Mouse (Mus musculus) heart, embryonic 14.5 days (tissue): ENCODE results near the gene Mrpl54. TPM values are rescaled to one million over a fixed set of nuclear protein-coding genes. Genes with fewer than 3 reads are reported as not detected.
A peak's percentile ranks its signal among the peaks of the same experiment; 100 is the strongest.

Experiments used
- ATAC-seq: fragments of 200-750 bp; cut with Nextera tagmentation; 2 replicates; pipeline ENCODE4 v1.8.0; 2017; ENCODE audit warnings: low read depth, moderate TSS enrichment; ENCODE audit not compliant: insufficient number of reproducible peaks, insufficient read depth, low FRiP score
- H3K27ac ChIP-seq, 2 experiments: fragments of 200-500 bp in 1 of 2; fragments of 300-500 bp in 1 of 2; sonication (generic) in 1 of 2; replicated peaks in 1 of 2; 2 replicates each; pipeline ENCODE4 v1.5.1; 2012 to 2014; ENCODE audit warnings: low read depth in 2 of 2, low read length in 2 of 2, control low read depth in 1 of 2, mild to moderate bottlenecking in 1 of 2, mixed read lengths in 1 of 2; ENCODE audit not compliant: control insufficient read depth in 1 of 2, insufficient read depth in 1 of 2
- H3K27me3 ChIP-seq: fragments of 300-500 bp; sonication (generic); 2 replicates; pipeline ENCODE4 v1.6.1; 2014; ENCODE audit warnings: mild to moderate bottlenecking, low read length, control low read depth; ENCODE audit not compliant: control insufficient read depth, insufficient read depth
- H3K36me3 ChIP-seq: fragments of 300-500 bp; sonication (generic); 2 replicates; pipeline ENCODE4 v1.6.1; 2014; ENCODE audit warnings: mild to moderate bottlenecking, control low read depth, low read length, mixed read lengths; ENCODE audit not compliant: control insufficient read depth, insufficient read depth
- H3K4me1 ChIP-seq, 2 experiments: fragments of 200-500 bp in 1 of 2; fragments of 300-500 bp in 1 of 2; sonication (generic) in 1 of 2; 2 replicates each; pipeline ENCODE4 v1.6.1; 2012 to 2014; ENCODE audit warnings: low read length in 2 of 2, control low read depth in 1 of 2, mixed read lengths in 1 of 2; ENCODE audit not compliant: control insufficient read depth in 2 of 2, insufficient read depth in 2 of 2
- H3K4me2 ChIP-seq: fragments of 300-500 bp; sonication (generic); 2 replicates; pipeline ENCODE4 v1.6.1; 2014; ENCODE audit warnings: mild to moderate bottlenecking, low read length
- H3K4me3 ChIP-seq, 2 experiments: fragments of 200-500 bp in 1 of 2; fragments of 300-500 bp in 1 of 2; sonication (generic) in 1 of 2; 2 replicates each; pipeline ENCODE4 v1.5.1; 2012 to 2014; ENCODE audit warnings: low read length in 2 of 2, mild to moderate bottlenecking in 2 of 2, control low read depth in 1 of 2, low read depth in 1 of 2, moderate library complexity in 1 of 2; ENCODE audit not compliant: control insufficient read depth in 1 of 2, insufficient read depth in 1 of 2
- H3K9ac ChIP-seq: fragments of 300-500 bp; sonication (generic); 2 replicates; pipeline ENCODE4 v1.6.1; 2014; ENCODE audit warnings: mild to moderate bottlenecking, low read length
- H3K9me3 ChIP-seq: fragments of 300-500 bp; sonication (generic); 2 replicates; pipeline ENCODE4 v1.6.1; 2016; ENCODE audit warnings: low read length, control low read depth; ENCODE audit not compliant: control insufficient read depth
- WGBS: fragments of 180-500 bp; shearing (Covaris S2); extraction: QIAGEN DNeasy Blood & Tissue Kit; methylation state at CpG from one replicate; pipeline ENCODE4 v1.1.7; 2014; 5-methylcytosine and 5-hydroxymethylcytosine counted together
- polyA plus RNA-seq: library from polyadenylated mRNA; unstranded; fragments of >200 nt; fragmentation: Nextera tagmentation; extraction: Ambion mirVana; gene quantifications from 2 replicates; pipeline ENCODE4 v1.2.1, GENCODE M21; 2014

The Mrpl54 gene
- polyA plus RNA-seq, 1 experiment from 2014 or later, result 298 TPM

GRCm38 (mm10) chr10:81257158-81258039 is 9.3 kb downstream of the Mrpl54 start:
- peaks cover 8% of the 10 kb centered on the region for H3K9me3 ChIP-seq
- peaks cover 3 to 11% of the 10 kb centered on the region in 2 experiments; a peak in 2 of 4 replicates for H3K4me1 ChIP-seq
- ATAC-seq, result no peak
- peak overlapping the region; percentile 84 for H3K4me2 ChIP-seq
- H3K27me3 ChIP-seq, result peaks cover 57% of the 10 kb centered on the region
- H3K36me3 ChIP-seq, result 0 out of 2 replicates have a peak, but pooled peaks cover 6% of the 10 kb centered on the region
- H3K4me3 ChIP-seq, result peak overlapping the region; percentile 38 to 48
- no peak overlapping the region for H3K27ac ChIP-seq
- H3K9ac ChIP-seq, result peak overlapping the region; percentile 64
- 4% methylated on average over 62 of the region's 62 CpGs for WGBS

GRCm38 (mm10) chr10:81254886-81255285 is 11.8 kb downstream of the Mrpl54 start:
- Histone ChIP-seq H3K4me1 (peaks cover 3 to 11% of the 10 kb centered on the region in 2 experiments; a peak in 2 of 4 replicates), H3K9ac (no peak overlapping the region), H3K36me3 (no peaks in the 10 kb centered on the region), H3K9me3 (no peaks in the 10 kb centered on the region), H3K27me3 (peaks cover 69% of the 10 kb centered on the region), H3K4me2 (no peak overlapping the region), H3K4me3 (no peak overlapping the region), H3K27ac (no peak overlapping the region)
- no peak for ATAC-seq
- 72% methylated on average over 1 of the region's 1 CpGs for WGBS

- Histone ChIP-seq H3K27me3 (peaks cover 48% of the 10 kb centered on the region), H3K9ac (no peak within 1 kb of the TSS), H3K36me3 (no peaks in the 10 kb centered on the region), H3K4me1 (0 out of 4 replicates have a peak, but pooled peaks cover 0 to 8% of the 10 kb centered on the region in 2 experiments), H3K4me2 (no peak within 1 kb of the TSS), H3K9me3 (no peaks in the 10 kb centered on the region), H3K4me3 (no peak within 1 kb of the TSS), H3K27ac (no peak within 1 kb of the TSS)
- ATAC-seq, result no peak
- WGBS, result 15% methylated on average over 42 of the region's 44 CpGs
Observed at GRCm38 (mm10) chr10:81252424-81253419, 14.0 kb downstream of the Mrpl54 start, which contains the start of gene Matk. Gene Matk (plus strand): TSS chr10:81252935.

- Histone ChIP-seq H3K4me3 (no peak overlapping the region), H3K4me1 (0 out of 4 replicates have a peak, but pooled peaks cover 0 to 3% of the 10 kb centered on the region in 2 experiments), H3K4me2 (no peak overlapping the region), H3K36me3 (no peaks in the 10 kb centered on the region), H3K9me3 (no peaks in the 10 kb centered on the region), H3K27me3 (peaks cover 37% of the 10 kb centered on the region), H3K27ac (no peak overlapping the region), H3K9ac (no peak overlapping the region)
- whole genome bisulfite sequencing, result 85% methylated on average over 8 of the region's 8 CpGs
- ATAC-seq, result no peak
Observed at GRCm38 (mm10) chr10:81249442-81249841, 17.3 kb downstream of the Mrpl54 start.

- no peak for ATAC-seq
- WGBS, result 92% methylated on average over 2 of the region's 2 CpGs
Observed at GRCm38 (mm10) chr10:81247804-81248203, 18.9 kb downstream of the Mrpl54 start.

GRCm38 (mm10) chr10:81245166-81245565 is 21.6 kb downstream of the Mrpl54 start:
- WGBS, result 84% methylated on average over 6 of the region's 6 CpGs
- Histone ChIP-seq H3K27ac (no peak overlapping the region), H3K36me3 (no peaks in the 10 kb centered on the region), H3K9ac (no peak overlapping the region), H3K9me3 (no peaks in the 10 kb centered on the region), H3K4me2 (no peak overlapping the region), H3K4me1 (peaks cover 0 to 1% of the 10 kb centered on the region in 2 experiments; a peak in 1 of 4 replicates), H3K4me3 (no peak overlapping the region), H3K27me3 (peaks cover 27% of the 10 kb centered on the region)
- ATAC-seq, result no peak

More at GRCm38 (mm10) chr10:81247804-81248203, 18.9 kb downstream of the Mrpl54 start:
- H3K4me1 ChIP-seq, result no peaks in the 10 kb centered on the region
- no peaks in the 10 kb centered on the region for H3K9me3 ChIP-seq
- no peaks in the 10 kb centered on the region for H3K36me3 ChIP-seq
- H3K9ac ChIP-seq, result no peak overlapping the region
- H3K27me3 ChIP-seq, result peaks cover 31% of the 10 kb centered on the region
- no peak overlapping the region for H3K27ac ChIP-seq
- H3K4me3 ChIP-seq, result no peak overlapping the region
- H3K4me2 ChIP-seq, result no peak overlapping the region

- Histone ChIP-seq H3K27me3 (peaks cover 33% of the 10 kb centered on the region), H3K9ac (no peak overlapping the region; the same call in 1 of the 2 replicates), H3K36me3 (no peaks in the 10 kb centered on the region), H3K27ac (no peak overlapping the region), H3K9me3 (no peaks in the 10 kb centered on the region), H3K4me2 (no peak overlapping the region), H3K4me3 (no peak overlapping the region), H3K4me1 (peaks cover 0 to 5% of the 10 kb centered on the region in 2 experiments; a peak in 2 of 4 replicates)
- WGBS, result 9% methylated on average over 17 of the region's 17 CpGs
- no peak for ATAC-seq
Observed at GRCm38 (mm10) chr10:81244595-81244994, 22.1 kb downstream of the Mrpl54 start.
